Mouse (Mus musculus) embryonic facial prominence, embryonic 11.5 days (tissue): Measurements from ENCODE around the gene Gstp3. TPM values are rescaled to one million over a fixed set of nuclear protein-coding genes. Genes with fewer than 3 reads are reported as not detected.

Experiments used
- ATAC-seq: fragments of 200-750 bp; cut with Nextera tagmentation; replicated peaks from 2 replicates; pipeline ENCODE4 v1.8.0; 2017; ENCODE audit warnings: low read depth; ENCODE audit not compliant: insufficient number of reproducible peaks, low FRiP score, low TSS enrichment
- DNase-seq: peaks from one replicate; pipeline ENCODE4 v3.0.0-alpha.2; 2015; ENCODE audit warnings: low spot score
- H3K27ac ChIP-seq: fragments of 300-500 bp; sonication (generic); replicated peaks from 2 replicates; pipeline ENCODE4 v1.5.1; 2014; ENCODE audit warnings: mild to moderate bottlenecking, low read depth, low read length, control low read depth
- H3K27me3 ChIP-seq: fragments of 300-500 bp; sonication (generic); 2 replicates; pipeline ENCODE4 v1.6.1; 2014; ENCODE audit warnings: mild to moderate bottlenecking, low read length, moderate library complexity, mixed read lengths; ENCODE audit not compliant: control insufficient read depth, insufficient read depth
- H3K36me3 ChIP-seq: fragments of 300-500 bp; sonication (generic); replicated peaks from 2 replicates; pipeline ENCODE4 v1.6.1; 2014; ENCODE audit warnings: low read depth, mild to moderate bottlenecking, low read length, moderate library complexity, mixed read lengths; ENCODE audit not compliant: control insufficient read depth, insufficient read depth
- H3K4me1 ChIP-seq: fragments of 300-500 bp; sonication (generic); 2 replicates; pipeline ENCODE4 v1.6.1; 2014; ENCODE audit warnings: low read length, mixed read lengths; ENCODE audit not compliant: control insufficient read depth, insufficient read depth
- H3K4me2 ChIP-seq: fragments of 300-500 bp; sonication (generic); 2 replicates; pipeline ENCODE4 v1.6.1; 2014; ENCODE audit warnings: low read depth, mild to moderate bottlenecking, control low read depth, low read length, moderate library complexity
- H3K4me3 ChIP-seq: fragments of 300-500 bp; sonication (generic); 2 replicates; pipeline ENCODE4 v1.5.1; 2014; ENCODE audit warnings: low read depth, low read length, control low read depth
- H3K9ac ChIP-seq: fragments of 300-500 bp; sonication (generic); replicated peaks from 2 replicates; pipeline ENCODE4 v1.6.1; 2014; ENCODE audit warnings: mild to moderate bottlenecking, control low read depth, low read length
- H3K9me3 ChIP-seq: fragments of 300-500 bp; sonication (generic); replicated peaks from 2 replicates; pipeline ENCODE4 v1.6.1; 2016; ENCODE audit warnings: mild to moderate bottlenecking, low read length, inconsistent platforms, mixed read lengths; ENCODE audit not compliant: control insufficient read depth
- WGBS: fragments of 180-500 bp; shearing (Covaris S2); extraction: QIAGEN DNeasy Blood & Tissue Kit; methylation state at CpG from one replicate; pipeline ENCODE4 v1.1.7; 2014; 5-methylcytosine and 5-hydroxymethylcytosine counted together
- polyA plus RNA-seq: library from polyadenylated mRNA; unstranded; fragments of >200 nt; fragmentation: Nextera tagmentation; extraction: Ambion mirVana; gene quantifications from 2 replicates; pipeline ENCODE4 v1.2.1, GENCODE M21; 2014

Gene Gstp3
- polyA plus RNA-seq, 1 experiment from 2014 or later = not detected

DNA sequence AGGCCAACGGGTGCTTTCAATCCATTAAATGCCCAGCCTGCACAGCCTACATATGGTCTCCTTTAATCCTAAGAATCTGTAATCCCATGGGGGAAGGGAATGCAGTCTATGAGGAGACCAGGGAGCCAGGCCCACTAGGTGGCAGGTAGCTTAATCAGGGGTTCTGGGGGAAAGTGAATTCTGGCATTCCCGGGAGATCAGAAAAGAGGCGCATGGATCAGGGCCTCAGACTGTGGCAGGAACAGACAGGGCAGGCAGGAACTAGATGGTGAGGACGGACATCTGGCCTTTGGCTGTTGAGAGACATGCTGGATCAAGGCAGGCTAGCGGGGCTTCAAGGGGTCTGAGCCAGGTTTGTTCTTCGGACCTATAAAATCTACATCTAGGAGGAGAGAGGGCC, 42.1 kb upstream of the Gstp3 start:
- Histone ChIP-seq H3K9ac (peak overlapping the region; percentile 51), H3K4me3 (no peak overlapping the region; the same call in 1 of the 2 replicates), H3K27me3 (peaks cover 19% of the 10 kb centered on the region), H3K9me3 (no peaks in the 10 kb centered on the region), H3K27ac (no peak overlapping the region), H3K36me3 (no peaks in the 10 kb centered on the region), H3K4me1 (peaks cover 4% of the 10 kb centered on the region; the same call in 1 of the 2 replicates), H3K4me2 (no peak overlapping the region; the same call in 1 of the 2 replicates)
- no peak for DNase-seq
- 53% methylated on average over 6 of the region's 6 CpGs for WGBS
- ATAC-seq = no peak

DNA sequence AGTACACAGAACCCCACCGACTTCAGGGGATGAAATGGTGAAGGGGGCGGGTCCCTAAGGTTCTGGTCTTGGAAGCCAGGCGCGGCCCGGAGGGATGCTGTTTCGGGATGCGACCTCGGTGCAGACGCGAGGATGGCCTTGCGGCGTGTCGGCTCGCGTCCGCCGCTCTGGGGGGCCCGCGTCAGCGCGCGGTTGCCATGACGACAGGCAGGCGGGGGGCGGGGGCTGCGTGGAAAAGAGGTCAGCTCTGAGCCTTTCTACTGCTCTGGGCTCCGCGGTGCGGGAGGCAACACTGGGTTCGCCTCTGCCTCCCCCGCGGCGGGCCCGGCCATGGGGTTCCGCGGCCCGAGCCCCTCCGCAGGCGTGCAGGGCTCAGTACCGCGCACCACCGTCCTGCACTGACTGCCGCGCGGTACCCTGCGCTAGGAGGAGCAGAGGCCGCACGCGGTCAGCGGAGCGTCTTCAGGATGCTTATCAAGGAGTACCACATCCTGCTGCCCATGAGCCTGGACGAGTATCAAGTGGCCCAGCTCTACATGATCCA, 41.4 kb upstream of the Gstp3 start:
- peaks cover 4% of the 10 kb centered on the region; the same call in 1 of the 2 replicates for H3K4me1 ChIP-seq
- no peak overlapping the region for H3K27ac ChIP-seq
- no peaks in the 10 kb centered on the region for H3K9me3 ChIP-seq
- DNase-seq (peak; percentile 52), ATAC-seq (no peak)
- under 1% methylated on average over 52 of the region's 52 CpGs for WGBS
- no peaks in the 10 kb centered on the region for H3K36me3 ChIP-seq
- H3K4me3 ChIP-seq = peak overlapping the region; percentile 42
- peaks cover 19% of the 10 kb centered on the region for H3K27me3 ChIP-seq
- peak overlapping the region; percentile 94 for H3K4me2 ChIP-seq
- H3K9ac ChIP-seq = peak overlapping the region; percentile 51

DNA sequence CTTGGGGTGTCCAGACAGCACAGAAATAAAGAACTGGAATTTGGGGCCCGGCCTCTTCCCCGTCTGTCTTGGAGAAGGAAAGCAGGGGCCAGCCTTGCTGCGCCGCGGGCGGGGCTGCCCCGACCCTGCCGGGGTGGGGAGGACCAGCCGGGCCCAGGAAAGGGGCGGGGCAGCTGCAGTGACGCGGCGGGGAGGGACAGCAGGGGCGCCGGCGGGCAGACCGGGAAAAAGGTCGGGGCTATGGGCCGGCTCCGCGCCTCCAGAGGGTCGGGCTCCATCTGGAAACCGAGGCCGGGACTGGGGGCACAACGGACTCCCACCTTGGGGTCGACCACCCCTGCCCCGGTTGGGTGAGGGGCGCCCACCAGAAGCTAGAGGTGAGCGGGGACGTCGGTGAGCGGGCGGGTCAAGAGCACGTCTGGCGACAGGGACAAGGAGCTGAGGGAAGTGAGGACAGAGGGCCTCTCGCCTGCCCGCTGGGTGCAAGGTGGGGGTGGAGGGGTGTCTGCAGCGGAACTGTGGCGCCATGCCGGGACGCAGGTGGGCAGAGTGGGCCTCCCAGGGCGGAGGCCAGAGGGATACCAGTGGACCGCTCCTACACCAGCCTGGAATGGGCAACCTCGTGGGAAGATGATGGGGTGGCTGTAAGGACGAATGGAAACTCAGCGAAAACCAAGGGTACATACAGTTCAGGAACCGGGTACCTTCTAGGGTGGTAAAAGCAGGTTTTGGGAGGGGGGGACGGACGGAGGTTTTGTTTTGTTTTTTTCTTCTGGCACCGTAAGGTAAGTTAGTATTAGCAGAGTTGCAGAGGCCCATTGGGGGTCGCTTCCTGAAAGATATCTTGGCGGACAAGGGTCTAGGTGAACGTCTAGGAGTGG, 40.7 kb upstream of the Gstp3 start, which contains the start of gene Pitpnm1:
Gene Pitpnm1, plus strand, starts transcription at position 162 of the 881 bp plus-strand sequence.
- no peaks in the 10 kb centered on the region for H3K36me3 ChIP-seq
- peaks cover 4% of the 10 kb centered on the region; the same call in 1 of the 2 replicates for H3K4me1 ChIP-seq
- peak within 1 kb of the TSS; percentile 51 for H3K9ac ChIP-seq
- H3K9me3 ChIP-seq = no peaks in the 10 kb centered on the region
- no peak within 1 kb of the TSS for H3K27ac ChIP-seq
- ATAC-seq = no peak
- H3K4me3 ChIP-seq = peak within 1 kb of the TSS; percentile 42
- 1% methylated on average over 52 of the region's 53 CpGs for WGBS
- DNase-seq = peak; percentile 52
- H3K27me3 ChIP-seq = peaks cover 19% of the 10 kb centered on the region
- H3K4me2 ChIP-seq = peak within 1 kb of the TSS; percentile 94

DNA sequence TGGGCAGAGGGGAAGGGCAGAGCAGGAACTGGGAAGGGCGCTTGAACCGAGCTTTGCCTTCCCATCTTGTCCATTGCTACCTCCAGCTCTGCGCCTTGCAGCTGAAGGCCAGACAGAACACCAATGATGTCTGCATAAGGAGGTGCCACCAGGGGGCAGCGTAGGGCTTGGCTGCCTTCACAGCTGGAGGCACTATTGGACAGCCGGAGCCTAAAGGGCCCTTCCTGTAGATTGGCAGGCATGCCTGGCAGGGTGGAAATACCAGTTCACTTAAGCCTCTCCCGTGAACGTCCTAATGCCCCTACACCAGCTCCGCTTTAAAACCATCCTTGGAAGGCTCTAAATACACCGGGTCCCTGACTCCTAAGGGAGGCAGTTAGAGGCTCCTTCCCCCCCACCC, 39.7 kb upstream of the Gstp3 start:
- H3K27me3 ChIP-seq = peaks cover 19% of the 10 kb centered on the region
- H3K36me3 ChIP-seq = no peaks in the 10 kb centered on the region
- ATAC-seq (no peak), DNase-seq (peak; percentile 95)
- H3K9me3 ChIP-seq = no peaks in the 10 kb centered on the region
- no peak overlapping the region for H3K9ac ChIP-seq
- no peak overlapping the region for H3K4me3 ChIP-seq
- WGBS = 11% methylated on average over 9 of the region's 9 CpGs
- peaks cover 4% of the 10 kb centered on the region; the same call in 1 of the 2 replicates for H3K4me1 ChIP-seq
- H3K4me2 ChIP-seq = no peak overlapping the region
- no peak overlapping the region for H3K27ac ChIP-seq

DNA sequence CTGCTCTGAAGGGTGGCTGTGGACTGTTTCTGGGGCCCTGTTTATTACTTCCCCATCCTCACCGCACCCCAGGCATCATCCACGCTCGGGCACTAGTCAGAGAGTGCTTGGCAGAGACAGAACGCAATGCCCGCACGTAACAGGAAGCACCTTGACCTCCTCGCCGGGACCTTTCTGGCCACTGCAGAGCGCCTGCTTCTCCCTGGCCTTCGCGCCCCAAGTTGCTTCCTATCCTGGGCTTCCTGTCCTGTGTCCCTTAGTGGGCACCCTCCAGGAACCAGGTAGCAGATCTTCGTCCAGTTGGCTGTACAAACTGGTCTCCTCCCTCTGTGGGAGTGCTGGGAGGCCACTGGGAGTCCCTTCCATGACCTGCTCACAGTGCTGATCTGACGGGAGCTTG, 39.1 kb upstream of the Gstp3 start:
- Histone ChIP-seq H3K9me3 (no peaks in the 10 kb centered on the region), H3K36me3 (no peaks in the 10 kb centered on the region), H3K27ac (no peak overlapping the region), H3K4me3 (no peak overlapping the region), H3K27me3 (peaks cover 19% of the 10 kb centered on the region), H3K4me1 (peaks cover 4% of the 10 kb centered on the region; the same call in 1 of the 2 replicates), H3K4me2 (no peak overlapping the region), H3K9ac (no peak overlapping the region)
- 83% methylated on average over 13 of the region's 13 CpGs for WGBS
- DNase-seq (no peak), ATAC-seq (no peak)

DNA sequence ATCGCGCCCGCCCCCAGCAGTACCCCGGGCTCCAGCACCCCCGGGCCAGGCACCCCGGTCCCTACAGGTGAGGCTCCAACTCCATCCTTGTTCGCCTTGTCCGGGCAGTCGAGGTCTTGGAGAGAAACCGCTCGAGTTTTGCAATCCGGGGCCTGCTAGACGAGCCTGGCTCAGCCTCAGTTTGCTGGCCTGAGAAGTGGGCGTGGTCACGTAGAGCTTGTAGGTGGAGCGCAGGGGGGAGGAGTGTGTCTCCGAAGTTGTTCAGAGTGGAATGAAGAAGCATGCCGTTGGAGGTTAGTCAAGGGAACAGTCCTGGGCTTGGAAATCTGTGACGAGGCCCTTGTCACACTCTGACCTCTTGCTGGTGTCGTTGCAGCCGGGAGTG, 38.1 kb upstream of the Gstp3 start:
- Histone ChIP-seq H3K9ac (peak overlapping the region; percentile 53; the same call in 1 of the 2 replicates), H3K27me3 (peaks cover 19% of the 10 kb centered on the region), H3K9me3 (no peaks in the 10 kb centered on the region), H3K4me2 (peak overlapping the region; percentile 54), H3K4me3 (peak overlapping the region; percentile 62), H3K4me1 (peaks cover 4% of the 10 kb centered on the region; the same call in 1 of the 2 replicates), H3K27ac (no peak overlapping the region), H3K36me3 (no peaks in the 10 kb centered on the region)
- ATAC-seq (peak; percentile 17; the same call in 1 of the 2 replicates), DNase-seq (peak; percentile 73)
- WGBS = 2% methylated on average over 21 of the region's 21 CpGs

DNA sequence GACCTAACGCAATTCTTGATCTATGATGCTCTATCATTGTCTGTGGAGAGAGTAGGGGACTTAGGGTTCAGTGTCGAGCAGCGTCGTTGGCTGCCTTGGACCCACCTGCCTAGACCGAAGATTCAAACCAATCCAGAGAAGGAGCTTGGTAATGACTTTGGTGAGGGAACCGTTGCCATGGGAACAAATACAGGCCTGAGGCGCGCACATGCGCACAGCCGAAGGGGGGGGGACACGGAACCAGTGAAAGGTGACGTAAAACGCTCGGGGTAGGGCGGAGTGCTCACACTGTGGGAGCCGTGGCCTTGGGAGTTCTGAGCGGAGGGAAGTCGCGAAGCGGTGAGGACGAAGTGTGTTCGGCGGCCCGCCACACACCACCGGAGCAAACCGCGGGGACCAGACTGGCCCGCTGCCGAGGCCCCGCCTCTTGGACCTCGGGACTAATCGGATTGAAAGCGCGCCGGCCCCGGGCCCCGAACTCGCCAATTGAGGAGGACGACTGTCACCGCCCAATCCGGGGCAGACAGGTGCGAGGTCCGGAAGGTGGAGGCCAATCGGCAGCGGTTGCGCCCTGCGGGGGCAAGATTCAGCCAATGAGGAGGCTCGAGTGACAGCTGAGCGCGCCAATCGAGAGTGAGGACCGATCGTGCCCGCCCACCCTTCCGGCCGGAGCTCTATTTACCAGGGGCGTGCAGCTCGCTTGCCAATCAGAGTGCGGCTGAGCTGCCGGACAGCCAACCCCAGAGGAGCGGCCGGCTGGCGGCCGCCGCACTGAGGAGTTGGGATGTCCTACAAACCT, 37.5 kb upstream of the Gstp3 start, which contains the start of gene Cdk2ap2:
Gene Cdk2ap2, plus strand, starts transcription at position 541 of the 799 bp plus-strand sequence.
- DNase-seq = peak; percentile 99
- peaks cover 4% of the 10 kb centered on the region; the same call in 1 of the 2 replicates for H3K4me1 ChIP-seq
- peak within 1 kb of the TSS; percentile 53 for H3K9ac ChIP-seq
- H3K4me2 ChIP-seq = peak within 1 kb of the TSS; percentile 70
- no peaks in the 10 kb centered on the region for H3K9me3 ChIP-seq
- peaks cover 19% of the 10 kb centered on the region for H3K27me3 ChIP-seq
- no peak within 1 kb of the TSS for H3K27ac ChIP-seq
- peak within 1 kb of the TSS; percentile 62 for H3K4me3 ChIP-seq
- under 1% methylated on average over 65 of the region's 65 CpGs for WGBS
- peak; percentile 92 for ATAC-seq
- no peaks in the 10 kb centered on the region for H3K36me3 ChIP-seq
